Mouse (Mus musculus) gastrocnemius, adult 18-20 months (tissue): Measurements from ENCODE around the gene Rassf8. TPM values are rescaled to one million over a fixed set of nuclear protein-coding genes. Genes with fewer than 3 reads are reported as not detected.

Source experiments
- DNase-seq: peaks from one replicate; pipeline ENCODE4 v3.0.0; 2021; ENCODE audit warnings: low spot score
- total RNA-seq, 2 experiments: library from RNA; stranded (reverse); gene quantifications; 2 replicates each; pipeline ENCODE4 v1.2.3; 2021

Rassf8 gene
- total RNA-seq, 2 experiments from 2014 or later, result 28.6 to 32.2 TPM

DNA sequence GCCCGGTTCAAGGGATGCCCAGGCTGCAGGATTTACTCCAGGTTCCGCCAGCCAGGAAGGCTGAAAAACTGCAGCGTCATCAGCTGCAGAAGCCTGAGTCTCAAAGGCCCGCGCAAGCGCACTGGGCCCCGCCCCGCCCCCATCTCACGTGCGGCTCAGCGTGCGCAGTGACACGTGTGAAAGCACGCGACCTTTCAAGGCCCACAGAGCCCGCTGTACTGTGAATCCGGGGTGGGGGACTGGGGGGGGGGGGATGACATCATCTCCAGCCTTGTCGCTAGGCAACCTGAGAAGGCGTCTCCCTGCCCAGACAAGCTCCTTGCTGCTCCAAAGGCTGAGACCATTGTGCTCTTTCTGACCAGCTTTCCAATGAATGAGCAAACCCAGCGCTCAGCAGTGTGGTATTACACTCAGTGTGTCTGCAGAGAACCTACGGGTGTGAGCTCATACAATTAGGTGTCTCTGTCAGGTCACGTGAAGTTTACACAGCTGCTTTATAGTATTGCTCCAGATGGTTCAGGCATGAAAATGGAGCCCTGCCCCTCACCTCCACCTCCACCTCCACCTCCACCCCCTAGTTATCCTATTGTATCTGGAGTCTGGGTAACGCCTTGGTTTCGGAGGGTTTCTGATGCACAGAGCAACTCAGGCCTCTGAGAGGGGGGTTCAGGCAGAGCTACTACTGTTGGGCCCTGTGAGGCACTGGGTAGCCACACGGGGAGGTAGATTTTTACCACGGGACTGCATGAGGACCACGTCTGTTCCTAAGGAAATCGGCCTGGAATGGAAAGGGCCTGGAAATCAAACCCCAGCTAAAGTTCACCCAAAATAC, 109.4 kb downstream of the Rassf8 start:
- peak; percentile 97 for DNase-seq

DNA sequence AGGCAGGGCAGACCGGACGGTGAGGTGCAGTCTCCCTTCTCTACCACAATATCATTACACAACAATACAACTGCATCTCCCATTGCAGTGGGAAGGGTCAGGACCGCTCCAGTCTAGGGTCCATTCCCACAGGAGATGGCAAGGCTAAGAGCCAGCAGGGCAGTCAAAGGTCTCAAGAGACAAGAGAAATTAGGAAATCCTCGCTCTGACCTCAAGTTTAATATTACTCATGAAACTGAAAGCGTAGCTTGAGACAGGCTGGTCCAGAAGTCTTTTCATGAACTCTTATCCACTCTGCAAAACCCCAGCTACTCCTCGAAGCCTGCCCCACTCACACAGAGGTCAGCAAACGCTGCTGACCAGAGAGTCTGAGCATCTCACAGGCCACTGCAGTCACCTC, 110.9 kb downstream of the Rassf8 start:
- no peak for DNase-seq

DNA sequence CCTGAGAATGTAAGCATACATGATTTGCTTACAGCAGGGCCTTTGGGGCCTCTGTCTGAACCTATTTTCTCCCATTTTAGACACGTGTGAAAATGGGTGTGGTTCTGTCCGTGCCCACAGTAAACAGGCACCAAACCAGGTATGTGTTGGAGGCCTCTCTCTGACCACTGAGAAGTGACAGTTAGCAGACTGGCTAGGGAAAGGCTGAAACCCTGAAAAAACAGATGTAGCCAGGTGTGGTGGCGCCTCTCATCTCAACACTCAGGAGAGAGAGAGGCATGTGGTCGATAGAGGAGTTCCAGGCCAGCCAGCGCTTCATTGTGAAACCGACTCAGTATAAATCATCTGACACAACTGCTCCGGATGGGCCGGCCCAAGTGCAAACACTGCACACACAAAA, 111.9 kb downstream of the Rassf8 start:
- no peak for DNase-seq

DNA sequence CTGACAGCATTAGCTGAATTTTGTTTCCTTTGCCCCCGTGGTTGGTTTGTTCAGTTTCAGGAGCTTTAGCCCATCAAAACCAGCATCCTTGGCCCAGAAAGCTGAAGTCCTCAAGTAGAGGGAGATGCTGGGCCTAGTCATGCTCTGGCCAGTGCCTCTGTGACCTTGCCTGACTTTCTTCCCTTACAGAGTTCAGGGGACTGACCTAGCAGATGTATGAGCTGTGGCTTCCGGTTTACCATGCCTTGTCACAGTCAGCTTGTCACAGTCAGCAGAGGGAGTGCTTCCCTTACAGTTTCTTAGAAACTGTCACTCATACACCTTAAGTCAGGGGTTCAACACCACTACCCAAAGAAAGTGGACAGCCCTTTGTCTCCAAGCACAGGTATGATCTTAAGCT, 113.8 kb downstream of the Rassf8 start:
- DNase-seq, result peak; percentile 46

DNA sequence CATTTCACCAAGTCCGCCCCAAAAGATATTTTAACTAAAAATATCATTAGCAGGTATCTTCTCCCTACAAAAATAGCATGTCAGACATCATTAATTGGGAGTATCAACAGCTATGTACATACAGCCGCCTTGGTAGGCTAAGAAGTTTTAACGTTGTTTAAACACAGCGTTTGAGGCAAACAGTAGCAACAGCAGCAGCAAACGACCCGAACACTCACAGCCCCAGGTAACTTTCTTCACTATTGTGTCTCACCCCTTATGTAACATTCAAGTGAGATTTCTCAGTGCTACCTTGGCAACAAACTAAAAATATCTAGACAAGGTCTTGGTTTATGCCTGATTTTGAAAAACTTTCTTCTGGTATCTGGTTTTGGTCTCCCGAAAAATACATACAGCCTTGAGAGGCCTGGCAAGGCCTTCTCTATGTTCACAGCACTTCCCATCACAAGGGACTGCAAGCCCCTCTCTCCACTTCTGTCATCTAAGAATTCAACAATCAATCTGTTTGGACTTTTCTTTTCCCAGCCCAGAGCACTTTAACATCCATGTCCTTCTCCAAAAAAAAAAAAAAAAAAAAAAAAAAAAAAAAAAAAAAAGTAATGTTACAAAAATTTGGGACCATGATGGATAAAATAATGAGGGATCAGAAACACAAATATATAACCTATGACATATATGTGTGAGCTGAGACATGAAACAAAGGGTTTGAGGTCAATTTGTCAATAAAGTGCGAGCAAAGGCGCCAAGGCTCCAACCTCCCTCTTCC, 115.1 kb downstream of the Rassf8 start:
- no peak for DNase-seq

DNA sequence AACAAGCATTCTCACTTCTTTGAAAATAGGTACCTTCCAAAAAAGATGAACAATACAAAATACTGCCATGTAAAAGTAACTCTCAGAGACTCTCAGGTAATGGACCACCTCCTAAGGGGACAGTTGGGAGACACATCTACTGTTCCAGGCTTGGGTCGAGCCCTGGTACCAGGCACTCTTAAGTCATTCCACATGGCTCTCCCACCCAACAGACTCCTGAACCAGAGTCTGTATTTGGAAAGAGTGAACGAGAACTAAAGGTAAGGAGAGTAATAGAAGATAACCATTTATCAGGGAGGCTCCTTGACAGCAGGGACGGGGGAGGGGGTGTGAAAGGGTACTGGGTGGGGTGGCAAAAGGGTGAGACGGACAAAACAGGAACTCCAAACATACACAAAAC, 115.8 kb downstream of the Rassf8 start:
- DNase-seq, result no peak

DNA sequence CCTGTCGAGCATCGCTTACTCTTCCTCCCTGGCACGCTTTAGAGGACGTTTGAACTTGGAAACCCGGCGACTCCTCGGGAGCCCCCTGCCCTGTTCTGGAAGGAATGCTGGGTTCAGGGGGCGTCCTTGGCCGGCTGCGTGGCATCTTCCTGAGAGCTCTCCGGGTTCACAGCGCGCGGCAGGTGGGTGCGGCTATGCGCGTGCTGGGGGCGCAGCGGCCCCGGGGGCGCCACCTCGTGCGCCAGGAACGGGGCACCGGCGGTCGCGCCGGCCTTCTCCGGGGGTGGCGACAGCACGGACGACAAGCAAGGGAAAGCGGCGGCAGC, 116.2 kb downstream of the Rassf8 start:
- no peak for DNase-seq

DNA sequence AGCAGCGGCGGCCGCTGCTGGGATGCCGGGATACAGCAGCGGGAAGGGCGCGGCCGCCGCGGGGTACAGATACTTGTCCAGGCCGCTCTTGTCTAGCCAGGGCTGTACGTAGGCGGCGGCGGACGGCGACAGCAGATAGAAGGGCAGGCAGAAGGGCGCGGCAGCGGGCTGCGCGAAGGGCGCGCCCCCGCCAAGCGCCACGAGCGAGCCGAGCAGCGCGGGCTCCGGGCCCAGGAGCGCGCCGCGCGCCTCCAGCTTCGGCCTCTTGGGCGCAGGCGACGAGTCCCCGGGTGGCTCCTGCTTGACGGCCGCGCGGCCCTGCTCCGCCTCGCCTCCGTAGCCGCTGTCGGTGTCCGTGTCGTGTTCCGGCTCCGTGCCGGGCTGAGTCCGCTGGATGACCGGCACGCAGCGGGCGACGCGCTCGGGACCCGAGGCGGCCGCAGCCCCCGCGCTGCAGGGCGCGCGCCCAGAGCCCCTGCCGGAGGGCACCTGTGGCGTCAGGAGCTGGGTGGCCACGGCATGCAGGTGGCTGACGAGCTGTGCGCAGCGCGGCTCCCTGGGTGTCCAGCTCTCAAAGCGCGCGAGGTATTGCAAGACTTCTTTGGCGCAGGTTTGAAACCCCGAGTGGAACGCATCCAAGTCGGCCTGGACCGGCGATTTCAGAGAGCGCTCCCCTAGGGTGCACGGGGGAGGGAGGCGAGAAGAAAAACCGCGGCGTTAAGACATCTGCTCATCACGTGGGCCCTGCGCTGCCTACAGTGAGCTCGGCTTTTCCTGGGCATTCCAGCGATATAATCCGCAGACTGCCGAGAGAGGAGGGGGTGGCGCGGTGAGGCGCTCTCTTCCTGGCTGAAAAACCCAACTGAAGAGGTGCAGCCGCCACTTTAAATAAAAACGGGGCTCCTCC, 116.8 kb downstream of the Rassf8 start:
- DNase-seq, result peak; percentile 76

DNA sequence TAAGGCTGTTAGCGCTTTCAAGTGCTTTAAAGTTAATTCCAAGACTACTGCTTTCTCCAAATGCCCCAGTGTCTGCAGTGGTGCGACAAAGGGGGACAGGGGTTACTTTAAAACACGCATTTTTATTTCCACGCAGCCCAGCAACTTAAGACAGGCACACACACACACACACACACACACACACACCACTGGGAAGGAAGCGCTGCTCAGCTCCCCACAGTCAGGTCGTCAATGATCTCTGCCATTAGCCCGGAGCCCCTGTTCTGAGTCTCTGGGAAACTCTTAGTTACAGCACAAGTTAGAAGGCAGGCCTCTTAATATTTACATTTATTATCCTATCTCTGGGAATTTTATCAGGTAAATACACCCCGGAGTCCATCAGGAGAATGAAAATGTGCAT, 117.6 kb downstream of the Rassf8 start:
- DNase-seq, result no peak

DNA sequence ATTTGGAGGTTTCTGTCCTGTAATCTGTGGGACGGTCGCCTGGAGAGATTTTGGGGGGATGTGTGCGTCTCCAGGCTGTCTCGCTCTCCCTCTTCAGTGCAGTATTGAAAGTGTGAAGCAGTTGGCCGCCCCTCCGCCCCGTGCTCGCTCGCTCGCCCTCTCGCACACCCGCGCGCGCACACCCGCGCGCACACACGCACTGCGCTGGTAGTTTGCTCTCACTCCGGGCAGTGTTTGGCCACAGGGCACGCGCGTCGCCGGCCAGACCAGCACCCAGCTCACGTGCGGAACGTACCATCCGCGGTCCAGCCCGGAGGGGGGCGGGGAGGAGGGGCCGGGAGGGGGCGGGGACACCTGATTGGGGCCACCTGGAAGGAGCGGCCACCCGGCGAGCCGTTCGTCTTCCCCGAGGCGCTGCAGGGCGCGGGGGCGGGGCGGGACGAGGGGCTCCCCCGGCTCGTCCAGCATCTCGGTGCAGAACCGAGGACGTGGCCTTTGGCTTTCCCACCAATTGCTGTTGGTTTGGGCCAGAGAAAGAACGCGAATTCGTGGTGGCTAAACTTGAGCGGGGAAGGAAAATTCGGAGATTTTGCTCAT, 118.8 kb downstream of the Rassf8 start, which contains the start of gene Bhlhe41:
Bhlhe41 (minus strand) TSS at position 270 of the 597 bp plus-strand sequence.
- DNase-seq, result peak; percentile 76

DNA sequence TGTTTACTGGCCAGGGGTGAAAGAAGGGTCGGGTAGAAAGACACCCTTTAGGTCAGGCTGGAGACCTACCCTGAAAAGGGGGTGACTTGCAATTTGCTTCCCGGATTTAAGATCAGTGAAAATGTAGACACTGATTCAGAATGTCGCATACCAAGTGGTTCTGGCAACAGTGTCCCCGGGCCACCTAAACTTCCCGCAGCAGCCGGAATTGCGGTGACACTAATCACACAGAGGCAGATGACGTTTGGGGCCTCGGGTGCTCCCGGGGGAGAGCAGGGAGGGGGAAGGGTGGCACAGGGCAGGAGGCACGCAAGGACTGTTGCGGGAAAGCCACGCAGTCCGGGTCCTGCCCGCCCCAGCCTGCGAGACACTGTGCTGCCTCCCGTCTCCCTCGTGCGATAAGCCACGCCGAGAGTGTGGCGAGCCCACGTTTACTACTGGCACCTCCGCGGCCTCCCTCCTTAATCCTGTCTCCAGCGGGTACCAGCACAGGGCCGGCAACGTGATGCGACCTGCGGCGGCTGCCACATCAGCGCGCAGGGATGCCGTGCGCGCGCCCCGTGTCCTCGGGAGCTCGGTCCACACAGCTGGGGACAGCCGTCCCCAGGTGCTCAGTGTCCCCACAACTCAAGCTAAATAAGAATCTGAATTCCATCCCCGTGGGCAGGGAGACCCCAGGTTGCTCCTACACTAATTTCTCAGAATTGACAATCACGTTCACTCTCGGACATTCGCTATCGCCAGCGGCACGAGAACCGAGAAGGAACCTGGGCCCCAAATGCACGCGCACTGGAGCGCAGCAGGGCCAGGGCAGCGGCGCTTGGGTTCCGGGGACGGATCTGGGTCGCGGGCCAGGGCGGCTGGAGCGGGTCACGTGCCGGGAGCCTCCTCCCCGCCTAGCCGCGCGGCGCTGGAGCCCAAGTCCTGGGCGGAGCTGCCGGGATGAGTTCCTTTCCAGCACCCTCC, 119.6 kb downstream of the Rassf8 start:
- DNase-seq, result peak; percentile 94

DNA sequence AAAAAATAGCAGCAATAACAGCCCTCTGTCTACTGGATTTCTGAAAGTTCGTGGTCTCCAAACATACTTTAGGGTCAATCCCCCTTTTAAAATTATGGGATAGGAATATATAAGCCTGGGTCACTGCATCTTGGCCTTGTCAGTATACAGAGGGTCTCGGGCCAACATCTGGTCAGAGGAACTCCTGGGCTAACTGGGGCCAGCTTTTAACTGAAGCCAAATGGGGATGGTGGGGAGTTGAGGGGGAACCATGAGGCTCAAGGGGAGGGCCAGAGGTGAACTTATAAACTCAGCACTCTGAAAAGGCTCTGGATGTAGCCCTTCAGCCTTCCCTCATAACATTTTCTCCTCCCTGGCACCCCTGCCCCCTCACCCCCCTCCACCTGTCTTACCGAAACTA, 120.6 kb downstream of the Rassf8 start:
- no peak for DNase-seq

Other genes starting within 250 kb of the Rassf8 start
- gene Lmntd1, start 132.4 kb upstream of the Rassf8 start, total RNA-seq, result not detected
- not detected for gene Tuba3b, start 131.0 kb upstream of the Rassf8 start, total RNA-seq
- 10 to 100 TPM; 30.3 to 38.1 TPM for gene Bhlhe41, start 118.8 kb downstream of the Rassf8 start, total RNA-seq
- 10 to 100 TPM; 39.5 to 43.1 TPM for gene Sspn, start 184.9 kb downstream of the Rassf8 start, total RNA-seq